Mouse (Mus musculus) spleen, adult 2 months (tissue): ENCODE measurements around the gene Allc. TPM values are rescaled to one million over a fixed set of nuclear protein-coding genes. Genes with fewer than 3 reads are reported as not detected.

Experiments
- DNase-seq, 2 experiments: peaks; one replicate each; pipeline versions ENCODE4 v3.0.0 to v3.0.0-alpha.2; 2012 to 2021; ENCODE audit warnings: low spot score in 2 of 2, low read depth in 1 of 2
- H3K27ac ChIP-seq: fragments of 200-500 bp; 2 replicates; pipeline ENCODE4 v1.5.1; 2012; ENCODE audit warnings: low read length, inconsistent platforms; ENCODE audit not compliant: insufficient read depth
- H3K27me3 ChIP-seq: fragments of 200-500 bp; 2 replicates; pipeline ENCODE4 v1.6.1; 2012; ENCODE audit warnings: mild to moderate bottlenecking, moderate library complexity, low read length, inconsistent platforms; ENCODE audit not compliant: control insufficient read depth, insufficient read depth
- H3K36me3 ChIP-seq: fragments of 200-500 bp; 2 replicates; pipeline ENCODE4 v1.6.1; 2012; ENCODE audit warnings: mild to moderate bottlenecking, low read length, inconsistent platforms; ENCODE audit not compliant: control insufficient read depth, insufficient read depth
- H3K4me1 ChIP-seq: fragments of 200-500 bp; 2 replicates; pipeline ENCODE4 v1.6.1; 2011; ENCODE audit warnings: inconsistent platforms; ENCODE audit not compliant: control insufficient read depth, insufficient read depth, insufficient read length
- H3K4me3 ChIP-seq: fragments of 200-500 bp; 2 replicates; pipeline ENCODE4 v1.5.1; 2011; ENCODE audit warnings: mild to moderate bottlenecking, inconsistent platforms; ENCODE audit not compliant: insufficient read depth, insufficient read length; ENCODE audit errors: extremely low read depth
- CTCF ChIP-seq: fragments of 200-500 bp; IDR thresholded peaks from 2 replicates; pipeline ENCODE4 v1.5.1; 2011; ENCODE audit warnings: mild to moderate bottlenecking, inconsistent platforms; ENCODE audit not compliant: insufficient read depth, insufficient read length, insufficient replicate concordance; ENCODE audit errors: extremely low read depth
- POLR2A ChIP-seq: fragments of 200-500 bp; IDR thresholded peaks from 2 replicates; pipeline ENCODE4 v1.6.1; 2011; ENCODE audit warnings: low read depth, low read length, inconsistent platforms
- WGBS: fragments of 180-500 bp; shearing (Covaris S2); methylation state at CpG from one replicate; pipeline ENCODE4 v1.1.7; 2018; 5-methylcytosine and 5-hydroxymethylcytosine counted together
- polyA plus RNA-seq: library from polyadenylated mRNA; depleted of rRNA; stranded (reverse); fragments of >200 nt; gene quantifications from 2 replicates; pipeline ENCODE4 v1.2.3, GENCODE M21; 2012

Allc gene
- polyA plus RNA-seq, 1 experiment = not detected

- Histone ChIP-seq H3K27me3 (no peaks in the 10 kb centered on the region), H3K36me3 (no peaks in the 10 kb centered on the region), H3K4me3 (no peak overlapping the region), H3K27ac (no peak overlapping the region), H3K4me1 (no peaks in the 10 kb centered on the region)
- WGBS = 66% methylated on average over 3 of the region's 3 CpGs
- TF ChIP-seq POLR2A (no peak), CTCF (no peak)
- no peak for DNase-seq
These were observed 1.7 kb upstream of the Allc start for GRCm38 (mm10) chr12:28584036-28584435.

GRCm38 (mm10) chr12:28579132-28579531 is 3.2 kb downstream of the Allc start:
- TF ChIP-seq POLR2A (no peak), CTCF (no peak)
- DNase-seq = no peak
- Histone ChIP-seq H3K27me3 (no peaks in the 10 kb centered on the region), H3K36me3 (no peaks in the 10 kb centered on the region), H3K27ac (no peak overlapping the region), H3K4me1 (no peaks in the 10 kb centered on the region), H3K4me3 (no peak overlapping the region)
- WGBS = 38% methylated on average over 4 of the region's 4 CpGs

GRCm38 (mm10) chr12:28578147-28578546 is 4.2 kb downstream of the Allc start:
- Histone ChIP-seq H3K36me3 (no peaks in the 10 kb centered on the region), H3K4me3 (no peak overlapping the region), H3K27me3 (no peaks in the 10 kb centered on the region), H3K4me1 (no peaks in the 10 kb centered on the region), H3K27ac (no peak overlapping the region)
- no peak for DNase-seq
- WGBS = 77% methylated on average over 3 of the region's 3 CpGs
- no peak for TF ChIP-seq CTCF
- no peak for TF ChIP-seq POLR2A

- TF ChIP-seq POLR2A = no peak
- H3K4me3 ChIP-seq = no peak overlapping the region
- H3K27me3 ChIP-seq = no peaks in the 10 kb centered on the region
- no peaks in the 10 kb centered on the region for H3K36me3 ChIP-seq
- no peak for DNase-seq
- WGBS = 76% methylated on average over 6 of the region's 6 CpGs
- H3K27ac ChIP-seq = no peak overlapping the region
- no peaks in the 10 kb centered on the region for H3K4me1 ChIP-seq
These were observed 6.8 kb downstream of the Allc start for GRCm38 (mm10) chr12:28575366-28576070.

GRCm38 (mm10) chr12:28572241-28572640 is 10.1 kb downstream of the Allc start:
- Histone ChIP-seq H3K4me1 (no peaks in the 10 kb centered on the region), H3K27ac (no peak overlapping the region), H3K4me3 (no peak overlapping the region), H3K27me3 (no peaks in the 10 kb centered on the region), H3K36me3 (no peaks in the 10 kb centered on the region)
- no peak for DNase-seq
- TF ChIP-seq CTCF = no peak
- TF ChIP-seq POLR2A = no peak
- 91% methylated on average over 2 of the region's 2 CpGs for WGBS

- DNase-seq = no peak
- Histone ChIP-seq H3K27me3 (no peaks in the 10 kb centered on the region), H3K27ac (no peak within 1 kb of the TSS), H3K4me1 (no peaks in the 10 kb centered on the region), H3K4me3 (no peak within 1 kb of the TSS), H3K36me3 (no peaks in the 10 kb centered on the region)
- TF ChIP-seq CTCF (no peak), POLR2A (no peak)
- WGBS = 75% methylated on average over 15 of the region's 15 CpGs
These were observed 30.0 kb downstream of the Allc start, which contains the start of gene Dcdc2c for GRCm38 (mm10) chr12:28552299-28552698. TSS of gene Dcdc2c (minus strand) at chr12:28552399.

- DNase-seq = no peak
- WGBS = 59% methylated on average over 18 of the region's 18 CpGs
- no peaks in the 10 kb centered on the region for H3K36me3 ChIP-seq
- H3K4me3 ChIP-seq = no peak overlapping the region
- no peak overlapping the region for H3K27ac ChIP-seq
- no peaks in the 10 kb centered on the region for H3K4me1 ChIP-seq
- H3K27me3 ChIP-seq = no peaks in the 10 kb centered on the region
- TF ChIP-seq CTCF = no peak
- TF ChIP-seq POLR2A = no peak
These were observed 30.5 kb downstream of the Allc start for GRCm38 (mm10) chr12:28551775-28552174.
